Mouse (Mus musculus) heart, embryonic 16.5 days (tissue): ENCODE measurements at regions not wholly inside any gene's neighbourhood (a gene's known extent, or its start where the extent isn't known, plus 50 kb on each side); places are given as distances from the start of the nearest gene placed in this dataset.
A peak's percentile ranks its signal among the peaks of the same experiment; 100 is the strongest.
"Not testable (repeated sequence)": the region's sequence is repeated elsewhere in the genome, so short reads cannot be mapped to it uniquely, and the experiment has no call there.

Experiments
- ATAC-seq: fragments of 200-750 bp; cut with Nextera tagmentation; replicated peaks from 2 replicates; pipeline ENCODE4 v1.8.0; 2017; ENCODE audit warnings: moderate number of reproducible peaks; ENCODE audit not compliant: insufficient read depth, low FRiP score; ENCODE audit errors: extremely low read depth
- H3K27ac ChIP-seq: fragments of 300-500 bp; sonication (generic); 2 replicates; pipeline ENCODE4 v1.5.1; 2014; ENCODE audit warnings: mild to moderate bottlenecking, low read length, control low read depth, moderate library complexity
- H3K27me3 ChIP-seq: fragments of 300-500 bp; sonication (generic); 2 replicates; pipeline ENCODE4 v1.6.1; 2014; ENCODE audit warnings: low read length, mixed read lengths; ENCODE audit not compliant: control insufficient read depth, insufficient read depth
- H3K36me3 ChIP-seq: fragments of 300-500 bp; sonication (generic); 2 replicates; pipeline ENCODE4 v1.6.1; 2014; ENCODE audit not compliant: control insufficient read depth, insufficient read depth
- H3K4me1 ChIP-seq: fragments of 300-500 bp; sonication (generic); 2 replicates; pipeline ENCODE4 v1.6.1; 2014; ENCODE audit warnings: low read length, mixed read lengths; ENCODE audit not compliant: control insufficient read depth, insufficient read depth
- H3K4me2 ChIP-seq: fragments of 300-500 bp; sonication (generic); 2 replicates; pipeline ENCODE4 v1.6.1; 2014; ENCODE audit warnings: low read depth, mild to moderate bottlenecking, control low read depth, low read length
- H3K4me3 ChIP-seq: fragments of 300-500 bp; sonication (generic); 2 replicates; pipeline ENCODE4 v1.5.1; 2014; ENCODE audit warnings: mild to moderate bottlenecking, control low read depth, low read length
- H3K9ac ChIP-seq: fragments of 300-500 bp; sonication (generic); 2 replicates; pipeline ENCODE4 v1.6.1; 2014; ENCODE audit warnings: low read length, control low read depth
- H3K9me3 ChIP-seq: fragments of 300-500 bp; sonication (generic); replicated peaks from 2 replicates; pipeline ENCODE4 v1.6.1; 2016; ENCODE audit warnings: low read length; ENCODE audit not compliant: control insufficient read depth
- WGBS: fragments of 180-500 bp; shearing (Covaris S2); extraction: QIAGEN DNeasy Blood & Tissue Kit; methylation state at CpG from one replicate; pipeline ENCODE4 v1.1.7; 2014; 5-methylcytosine and 5-hydroxymethylcytosine counted together

- Histone ChIP-seq H3K9ac (peak overlapping the region; percentile 77), H3K4me2 (peak overlapping the region; percentile 56), H3K4me3 (peak overlapping the region; percentile 48), H3K27ac (peak overlapping the region; percentile 66)
- ATAC-seq: peak; percentile 95
- not testable (repeated sequence) for H3K27me3 ChIP-seq, H3K9me3 ChIP-seq, H3K36me3 ChIP-seq, H3K4me1 ChIP-seq
- WGBS: 1% methylated on average over 27 of the region's 27 CpGs
Observed at GRCm38 (mm10) chr13:74563483-74564330, 69.9 kb upstream of the Zfp825 start.

DNA sequence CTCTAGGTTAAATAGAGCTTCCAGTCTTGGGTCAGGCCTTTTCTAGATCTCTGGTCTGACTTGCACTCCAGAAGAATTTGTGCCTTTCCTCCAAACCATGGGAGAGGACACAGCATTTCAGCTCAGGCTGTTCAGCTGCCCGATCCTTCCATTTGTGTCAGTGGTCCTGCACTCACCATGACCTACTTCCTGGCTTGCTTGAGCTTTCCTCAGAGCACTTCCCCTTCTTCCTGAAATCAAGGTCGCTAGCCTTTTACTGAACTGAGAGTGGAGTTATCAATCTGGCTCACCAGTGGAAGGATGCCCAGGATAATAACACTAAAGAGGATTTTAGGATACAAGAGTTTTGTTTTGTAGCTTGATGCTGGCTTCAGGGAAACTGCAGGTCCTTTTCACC, 70.5 kb upstream of the Zfp825 start:
- not testable (repeated sequence) for ATAC-seq, H3K27me3 ChIP-seq, H3K4me1 ChIP-seq, H3K36me3 ChIP-seq, H3K9me3 ChIP-seq
- Histone ChIP-seq H3K4me2 (peak overlapping the region; percentile 56), H3K9ac (peak overlapping the region; percentile 77), H3K4me3 (peak overlapping the region; percentile 48), H3K27ac (peak overlapping the region; percentile 66)
- WGBS: 3% methylated on average over 2 of the region's 2 CpGs

- not testable (repeated sequence) for H3K36me3 ChIP-seq, H3K9me3 ChIP-seq, H3K4me1 ChIP-seq, H3K27ac ChIP-seq, H3K27me3 ChIP-seq, H3K4me2 ChIP-seq, ATAC-seq, H3K9ac ChIP-seq, H3K4me3 ChIP-seq
- 56% methylated on average over 4 of the region's 4 CpGs for WGBS
Observed at GRCm38 (mm10) chr13:74569967-74570366, 69.4 kb upstream of the Erap1 start.
